Mouse (Mus musculus): ENCODE measurements around the gene Gde1. TPM values are rescaled to one million over a fixed set of nuclear protein-coding genes. Genes with fewer than 3 reads are reported as not detected.

Gde1 gene
- polyA plus RNA-seq, 1 experiment from 2014 or later = 81.1 TPM

DNA sequence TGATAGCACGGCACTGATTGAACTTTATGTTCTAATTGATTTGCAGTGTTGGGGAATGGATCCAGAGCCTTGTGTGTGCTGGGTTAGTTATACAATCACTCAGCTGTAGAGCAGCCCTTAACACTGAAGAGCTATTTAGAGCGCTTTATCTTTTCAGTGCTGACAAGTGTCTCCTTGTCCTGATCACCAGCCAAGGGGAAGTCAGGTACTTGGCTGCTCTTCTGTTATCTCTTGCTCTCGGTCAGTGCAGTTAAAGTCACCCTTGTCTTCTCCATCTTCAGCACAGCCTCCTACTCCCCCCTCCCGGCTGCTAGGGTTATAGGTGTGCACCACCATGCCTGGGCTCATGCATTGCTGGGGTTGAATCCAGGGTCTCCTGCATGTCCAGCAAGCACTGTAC is 28.8 kb downstream of the Gde1 start:
- Histone ChIP-seq H3K36me3 (replicated peaks; ENCODE audit: control insufficient read depth, insufficient read depth, low read depth, low read length) (no peaks in the 10 kb centered on the region), H3K9me3 (replicated peaks; ENCODE audit: control insufficient read depth, low read length) (no peaks in the 10 kb centered on the region), H3K4me2 (ENCODE audit: low read depth, low read length) (no peak overlapping the region), H3K4me3 (ENCODE audit: low read depth, low read length) (no peak overlapping the region), H3K9ac (replicated peaks; ENCODE audit: low read length) (no peak overlapping the region), H3K27me3 (ENCODE audit: control insufficient read depth, insufficient read depth, low read length) (no peaks in the 10 kb centered on the region), H3K27ac (replicated peaks; ENCODE audit: low read depth, low read length) (no peak overlapping the region), H3K4me1 (ENCODE audit: control insufficient read depth, insufficient read depth, low read length) (no peaks in the 10 kb centered on the region)
- ATAC-seq (replicated peaks; ENCODE audit: insufficient number of reproducible peaks, low FRiP score, low TSS enrichment, low read depth) = no peak
- DNase-seq (ENCODE audit: low spot score) = no peak
- WGBS = 90% methylated on average over 4 of the region's 4 CpGs

DNA sequence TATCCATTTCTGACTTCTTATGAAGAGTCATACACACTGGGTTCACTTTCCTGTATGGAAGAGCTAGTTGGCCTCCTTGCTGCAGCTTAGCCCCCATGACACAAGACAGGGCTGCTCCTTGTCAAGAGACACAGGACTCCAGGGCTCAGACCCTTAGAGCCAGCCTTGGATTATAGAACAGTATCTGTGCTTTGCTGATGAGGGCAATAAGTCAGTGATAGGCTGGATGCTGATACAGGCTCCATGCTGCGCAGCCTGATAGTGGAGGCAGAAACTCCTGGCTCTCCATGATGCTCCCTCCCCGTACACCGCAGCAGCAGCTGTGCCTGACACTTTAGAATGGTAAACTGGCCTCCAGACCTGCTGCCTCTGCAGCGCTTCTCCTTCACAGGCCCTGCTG is 35.4 kb downstream of the Gde1 start:
- Histone ChIP-seq H3K4me2 (ENCODE audit: low read depth, low read length) (no peak overlapping the region), H3K4me1 (ENCODE audit: control insufficient read depth, insufficient read depth, low read length) (no peaks in the 10 kb centered on the region), H3K9ac (replicated peaks; ENCODE audit: low read length) (no peak overlapping the region), H3K9me3 (replicated peaks; ENCODE audit: control insufficient read depth, low read length) (no peaks in the 10 kb centered on the region), H3K27me3 (ENCODE audit: control insufficient read depth, insufficient read depth, low read length) (no peaks in the 10 kb centered on the region), H3K36me3 (replicated peaks; ENCODE audit: control insufficient read depth, insufficient read depth, low read depth, low read length) (no peaks in the 10 kb centered on the region), H3K4me3 (ENCODE audit: low read depth, low read length) (no peak overlapping the region), H3K27ac (replicated peaks; ENCODE audit: low read depth, low read length) (no peak overlapping the region)
- DNase-seq (ENCODE audit: low spot score) = no peak
- ATAC-seq (replicated peaks; ENCODE audit: insufficient number of reproducible peaks, low FRiP score, low TSS enrichment, low read depth) = no peak
- 71% methylated on average over 4 of the region's 4 CpGs for WGBS

DNA sequence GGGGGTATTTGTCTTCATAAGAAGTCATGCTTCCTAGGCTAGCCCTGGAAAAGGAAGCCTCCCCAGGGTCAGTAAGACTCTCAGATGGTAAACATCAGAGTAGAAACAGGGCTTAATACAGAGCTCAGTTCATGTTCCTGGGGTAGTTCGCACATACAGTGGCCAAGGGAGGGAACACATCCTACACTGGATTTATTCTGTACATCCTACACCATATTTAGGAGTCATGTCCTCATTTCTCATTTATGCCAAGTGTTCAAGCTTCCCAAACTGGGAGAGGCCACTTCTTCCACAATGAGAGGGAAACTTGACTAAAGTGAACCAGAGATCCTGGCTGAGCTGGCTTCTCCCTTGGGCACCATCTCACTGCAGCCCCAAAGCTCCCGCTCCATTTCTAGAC is 37.8 kb downstream of the Gde1 start:
- no peak overlapping the region for H3K4me2 ChIP-seq (ENCODE audit: low read depth, low read length)
- ATAC-seq (replicated peaks; ENCODE audit: insufficient number of reproducible peaks, low FRiP score, low TSS enrichment, low read depth) (no peak), DNase-seq (ENCODE audit: low spot score) (no peak)
- no peaks in the 10 kb centered on the region for H3K27me3 ChIP-seq (ENCODE audit: control insufficient read depth, insufficient read depth, low read length)
- no peak overlapping the region for H3K27ac ChIP-seq (replicated peaks; ENCODE audit: low read depth, low read length)
- H3K4me3 ChIP-seq (ENCODE audit: low read depth, low read length) = no peak overlapping the region
- H3K9ac ChIP-seq (replicated peaks; ENCODE audit: low read length) = no peak overlapping the region
- H3K4me1 ChIP-seq (ENCODE audit: control insufficient read depth, insufficient read depth, low read length) = no peaks in the 10 kb centered on the region
- 86% methylated on average over 2 of the region's 2 CpGs for WGBS
- no peaks in the 10 kb centered on the region for H3K36me3 ChIP-seq (replicated peaks; ENCODE audit: control insufficient read depth, insufficient read depth, low read depth, low read length)
- no peaks in the 10 kb centered on the region for H3K9me3 ChIP-seq (replicated peaks; ENCODE audit: control insufficient read depth, low read length)

DNA sequence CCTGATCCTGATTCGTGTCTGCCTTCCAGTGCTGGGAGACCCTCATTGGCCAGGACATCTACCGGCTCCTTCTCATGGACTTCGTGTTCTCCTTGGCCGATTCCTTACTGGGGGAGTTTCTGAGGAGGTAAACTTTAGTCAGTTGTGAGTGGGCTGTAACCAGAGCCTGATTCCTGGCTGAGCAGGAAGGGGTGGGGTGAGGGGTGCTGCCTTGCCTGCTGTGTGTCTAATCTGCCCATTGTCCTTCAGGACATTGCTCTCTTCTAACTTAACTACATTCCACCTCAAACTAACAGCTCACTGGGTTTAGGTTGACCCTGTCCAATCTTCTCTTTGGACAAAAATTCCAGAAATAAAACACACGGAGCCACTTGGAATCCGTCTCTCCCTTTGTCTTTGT is 48.8 kb downstream of the Gde1 start:
- no peaks in the 10 kb centered on the region for H3K4me1 ChIP-seq (ENCODE audit: control insufficient read depth, insufficient read depth, low read length)
- H3K36me3 ChIP-seq (replicated peaks; ENCODE audit: control insufficient read depth, insufficient read depth, low read depth, low read length) = no peaks in the 10 kb centered on the region
- H3K9me3 ChIP-seq (replicated peaks; ENCODE audit: control insufficient read depth, low read length) = no peaks in the 10 kb centered on the region
- no peaks in the 10 kb centered on the region for H3K27me3 ChIP-seq (ENCODE audit: control insufficient read depth, insufficient read depth, low read length)
- ATAC-seq (replicated peaks; ENCODE audit: insufficient number of reproducible peaks, low FRiP score, low TSS enrichment, low read depth) = no peak
- WGBS = 33% methylated on average over 6 of the region's 6 CpGs
- no peak overlapping the region for H3K4me2 ChIP-seq (ENCODE audit: low read depth, low read length)
- H3K27ac ChIP-seq (replicated peaks; ENCODE audit: low read depth, low read length) = no peak overlapping the region
- DNase-seq (ENCODE audit: low spot score) = no peak
- H3K9ac ChIP-seq (replicated peaks; ENCODE audit: low read length) = no peak overlapping the region
- H3K4me3 ChIP-seq (ENCODE audit: low read depth, low read length) = no peak overlapping the region

DNA sequence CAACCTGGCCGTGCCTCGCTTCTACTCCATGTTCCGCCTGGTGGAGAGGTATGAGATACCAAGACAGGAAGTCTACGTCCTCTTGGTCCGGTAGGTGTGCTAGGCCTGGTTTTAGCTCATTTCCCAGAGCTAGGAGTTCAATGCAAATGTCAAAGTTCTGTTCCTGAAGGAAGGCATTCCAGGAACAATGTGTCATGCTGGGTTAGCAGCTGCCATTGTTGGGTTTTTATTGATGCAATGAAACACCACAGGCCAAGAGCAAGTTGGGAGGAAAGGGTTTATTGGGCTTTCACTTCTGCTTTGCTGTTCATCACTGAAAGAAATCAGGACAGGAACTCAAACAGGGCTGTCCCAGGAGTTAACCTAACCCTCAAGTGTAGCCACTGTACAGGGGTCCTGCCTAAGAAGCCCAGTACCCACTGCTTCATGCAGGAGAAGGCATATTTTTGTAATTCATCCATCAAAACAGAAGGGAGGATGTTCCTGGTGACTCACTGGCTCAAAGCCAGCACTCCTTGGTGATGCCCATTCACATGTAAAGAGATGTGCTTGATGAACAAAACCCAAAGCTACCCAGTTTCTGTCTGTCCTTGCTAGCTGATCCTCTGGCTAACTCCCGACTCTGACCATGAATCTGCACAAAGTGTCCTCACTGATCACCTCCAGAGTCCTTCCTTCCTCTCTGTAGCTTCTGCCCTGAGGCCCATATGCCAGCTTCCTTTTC is 52.8 kb downstream of the Gde1 start:
- DNase-seq (ENCODE audit: low spot score) = no peak
- Histone ChIP-seq H3K27ac (replicated peaks; ENCODE audit: low read depth, low read length) (no peak overlapping the region), H3K9me3 (replicated peaks; ENCODE audit: control insufficient read depth, low read length) (no peaks in the 10 kb centered on the region), H3K4me1 (ENCODE audit: control insufficient read depth, insufficient read depth, low read length) (no peaks in the 10 kb centered on the region), H3K36me3 (replicated peaks; ENCODE audit: control insufficient read depth, insufficient read depth, low read depth, low read length) (no peaks in the 10 kb centered on the region), H3K4me2 (ENCODE audit: low read depth, low read length) (no peak overlapping the region), H3K9ac (replicated peaks; ENCODE audit: low read length) (no peak overlapping the region), H3K4me3 (ENCODE audit: low read depth, low read length) (no peak overlapping the region), H3K27me3 (ENCODE audit: control insufficient read depth, insufficient read depth, low read length) (no peaks in the 10 kb centered on the region)
- WGBS = 85% methylated on average over 6 of the region's 6 CpGs
- no peak for ATAC-seq (replicated peaks; ENCODE audit: insufficient number of reproducible peaks, low FRiP score, low TSS enrichment, low read depth)

DNA sequence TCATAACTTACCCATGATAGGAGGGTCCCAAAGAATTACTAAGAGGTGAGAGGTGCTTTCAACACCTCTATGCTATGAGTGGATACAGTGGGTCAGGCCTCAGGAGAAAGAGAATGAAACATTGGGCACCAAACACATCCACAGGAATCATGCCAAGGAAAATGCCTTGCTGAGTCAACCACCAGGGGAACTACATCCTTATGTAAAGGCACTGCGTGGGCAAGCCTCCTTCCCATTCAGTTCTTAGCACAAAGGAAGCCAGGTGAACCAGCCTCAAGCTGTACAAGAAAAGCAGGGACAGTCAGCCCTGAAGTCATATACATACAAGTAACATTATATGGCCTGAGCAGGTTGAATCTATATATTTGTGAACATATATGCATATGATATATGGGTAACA is 54.7 kb downstream of the Gde1 start:
- no peaks in the 10 kb centered on the region for H3K9me3 ChIP-seq (replicated peaks; ENCODE audit: control insufficient read depth, low read length)
- no peak overlapping the region for H3K4me2 ChIP-seq (ENCODE audit: low read depth, low read length)
- WGBS = 82% methylated on average over 1 of the region's 1 CpGs
- no peaks in the 10 kb centered on the region for H3K27me3 ChIP-seq (ENCODE audit: control insufficient read depth, insufficient read depth, low read length)
- no peaks in the 10 kb centered on the region for H3K36me3 ChIP-seq (replicated peaks; ENCODE audit: control insufficient read depth, insufficient read depth, low read depth, low read length)
- H3K9ac ChIP-seq (replicated peaks; ENCODE audit: low read length) = no peak overlapping the region
- ATAC-seq (replicated peaks; ENCODE audit: insufficient number of reproducible peaks, low FRiP score, low TSS enrichment, low read depth) (no peak), DNase-seq (ENCODE audit: low spot score) (no peak)
- H3K4me1 ChIP-seq (ENCODE audit: control insufficient read depth, insufficient read depth, low read length) = no peaks in the 10 kb centered on the region
- H3K4me3 ChIP-seq (ENCODE audit: low read depth, low read length) = no peak overlapping the region
- H3K27ac ChIP-seq (replicated peaks; ENCODE audit: low read depth, low read length) = no peak overlapping the region

DNA sequence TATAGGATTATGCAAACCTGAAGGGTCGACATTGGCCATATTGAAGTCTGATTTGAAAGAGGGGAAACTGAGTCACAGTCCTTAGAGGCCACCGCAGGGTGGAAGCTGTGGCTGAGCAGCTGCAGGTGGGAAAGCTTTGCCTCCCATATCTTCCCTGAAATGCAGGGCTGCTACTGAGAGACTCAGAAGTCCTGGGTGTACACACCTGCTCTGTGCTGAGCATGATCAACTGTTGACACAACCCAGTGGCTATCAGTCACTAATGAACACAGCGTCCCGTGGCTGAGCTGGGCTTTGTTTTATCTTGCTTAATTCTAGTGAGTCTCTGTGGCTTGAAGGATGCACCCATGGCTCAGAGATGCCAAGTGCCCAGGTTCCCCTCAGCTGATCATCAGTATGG is 55.5 kb downstream of the Gde1 start:
- Histone ChIP-seq H3K4me3 (ENCODE audit: low read depth, low read length) (no peak overlapping the region), H3K27ac (replicated peaks; ENCODE audit: low read depth, low read length) (no peak overlapping the region), H3K4me1 (ENCODE audit: control insufficient read depth, insufficient read depth, low read length) (no peaks in the 10 kb centered on the region), H3K9me3 (replicated peaks; ENCODE audit: control insufficient read depth, low read length) (no peaks in the 10 kb centered on the region), H3K4me2 (ENCODE audit: low read depth, low read length) (no peak overlapping the region), H3K36me3 (replicated peaks; ENCODE audit: control insufficient read depth, insufficient read depth, low read depth, low read length) (no peaks in the 10 kb centered on the region), H3K9ac (replicated peaks; ENCODE audit: low read length) (no peak overlapping the region), H3K27me3 (ENCODE audit: control insufficient read depth, insufficient read depth, low read length) (no peaks in the 10 kb centered on the region)
- ATAC-seq (replicated peaks; ENCODE audit: insufficient number of reproducible peaks, low FRiP score, low TSS enrichment, low read depth) (no peak), DNase-seq (ENCODE audit: low spot score) (no peak)
- 88% methylated on average over 4 of the region's 4 CpGs for WGBS

DNA sequence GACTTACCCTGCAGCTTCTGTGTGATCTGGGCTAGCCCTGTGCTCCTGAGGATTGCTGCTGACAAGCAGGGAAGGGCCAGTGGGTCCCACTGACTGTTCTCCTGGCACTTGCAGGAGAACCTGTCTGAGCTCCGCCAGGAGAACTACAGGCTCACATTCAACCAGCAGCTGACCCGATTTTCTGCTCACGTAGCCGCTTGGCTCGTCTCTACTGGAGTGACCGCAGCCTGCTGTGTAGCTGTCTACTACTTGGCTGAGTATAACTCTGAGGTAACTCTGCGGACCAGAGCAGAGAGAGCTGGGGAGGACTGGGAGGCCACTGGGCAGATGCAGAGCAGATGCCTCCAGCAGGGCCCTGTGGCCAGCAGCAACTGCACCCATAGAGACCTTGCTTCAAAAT is 56.2 kb downstream of the Gde1 start:
- no peaks in the 10 kb centered on the region for H3K27me3 ChIP-seq (ENCODE audit: control insufficient read depth, insufficient read depth, low read length)
- H3K9me3 ChIP-seq (replicated peaks; ENCODE audit: control insufficient read depth, low read length) = no peaks in the 10 kb centered on the region
- H3K4me2 ChIP-seq (ENCODE audit: low read depth, low read length) = no peak overlapping the region
- H3K9ac ChIP-seq (replicated peaks; ENCODE audit: low read length) = no peak overlapping the region
- DNase-seq (ENCODE audit: low spot score) (no peak), ATAC-seq (replicated peaks; ENCODE audit: insufficient number of reproducible peaks, low FRiP score, low TSS enrichment, low read depth) (no peak)
- H3K4me3 ChIP-seq (ENCODE audit: low read depth, low read length) = no peak overlapping the region
- H3K4me1 ChIP-seq (ENCODE audit: control insufficient read depth, insufficient read depth, low read length) = no peaks in the 10 kb centered on the region
- H3K36me3 ChIP-seq (replicated peaks; ENCODE audit: control insufficient read depth, insufficient read depth, low read depth, low read length) = no peaks in the 10 kb centered on the region
- H3K27ac ChIP-seq (replicated peaks; ENCODE audit: low read depth, low read length) = no peak overlapping the region
- 78% methylated on average over 7 of the region's 7 CpGs for WGBS

Measured in embryonic facial prominence, embryonic 11.5 days (tissue).